Mouse (Mus musculus): ENCODE results near the gene Ctrc. TPM values are rescaled to one million over a fixed set of nuclear protein-coding genes. Genes with fewer than 3 reads are reported as not detected.

Gene Ctrc
- polyA plus RNA-seq, 1 experiment from 2014 or later, result not detected

DNA sequence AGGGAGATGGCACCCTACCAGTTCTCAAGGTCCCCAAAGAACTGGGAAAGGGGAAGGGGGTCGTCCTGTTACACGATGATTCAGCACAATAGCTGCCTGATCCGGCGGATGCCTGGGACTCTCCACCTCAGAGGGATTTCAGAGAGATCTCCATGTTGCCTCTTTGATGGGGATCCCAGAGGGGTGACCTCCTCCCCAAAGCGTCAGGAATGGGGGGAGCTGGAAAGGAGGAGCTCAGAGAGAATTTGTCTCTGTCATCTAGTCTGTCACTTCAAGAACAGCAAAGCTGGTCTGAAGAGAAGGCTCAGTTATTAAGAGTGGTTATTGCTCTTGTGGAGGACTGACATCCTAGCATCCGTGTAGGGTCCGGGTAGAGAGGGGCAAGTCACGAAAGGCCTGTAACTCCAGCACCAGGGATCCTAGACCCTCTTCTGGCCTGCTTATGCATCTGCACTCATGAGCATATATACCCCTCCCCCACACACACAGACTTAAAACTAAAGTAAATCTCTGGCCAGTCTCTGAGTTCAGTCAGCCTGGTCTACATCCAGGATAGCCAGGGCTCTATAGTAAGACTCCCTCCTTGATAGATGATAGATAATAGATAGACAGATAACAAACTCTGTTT, 29.4 kb upstream of the Ctrc start:
- WGBS, result 12% methylated on average over 8 of the region's 8 CpGs
- H3K27ac ChIP-seq, result no peak overlapping the region
- peaks cover 55% of the 10 kb centered on the region for H3K4me1 ChIP-seq (replicated peaks)
- H3K4me3 ChIP-seq, result peak overlapping the region; percentile 89
- H3K9ac ChIP-seq, result 0 out of 2 replicates have a peak overlapping the region, but pooled peaks have one; percentile 93
- H3K9me3 ChIP-seq (replicated peaks), result no peaks in the 10 kb centered on the region
- ATAC-seq (replicated peaks; ENCODE audit: insufficient number of reproducible peaks, insufficient read depth, low FRiP score, low read depth), result no peak
- no peaks in the 10 kb centered on the region for H3K27me3 ChIP-seq
- no peaks in the 10 kb centered on the region for H3K36me3 ChIP-seq
- H3K4me2 ChIP-seq, result peak overlapping the region; percentile 98

DNA sequence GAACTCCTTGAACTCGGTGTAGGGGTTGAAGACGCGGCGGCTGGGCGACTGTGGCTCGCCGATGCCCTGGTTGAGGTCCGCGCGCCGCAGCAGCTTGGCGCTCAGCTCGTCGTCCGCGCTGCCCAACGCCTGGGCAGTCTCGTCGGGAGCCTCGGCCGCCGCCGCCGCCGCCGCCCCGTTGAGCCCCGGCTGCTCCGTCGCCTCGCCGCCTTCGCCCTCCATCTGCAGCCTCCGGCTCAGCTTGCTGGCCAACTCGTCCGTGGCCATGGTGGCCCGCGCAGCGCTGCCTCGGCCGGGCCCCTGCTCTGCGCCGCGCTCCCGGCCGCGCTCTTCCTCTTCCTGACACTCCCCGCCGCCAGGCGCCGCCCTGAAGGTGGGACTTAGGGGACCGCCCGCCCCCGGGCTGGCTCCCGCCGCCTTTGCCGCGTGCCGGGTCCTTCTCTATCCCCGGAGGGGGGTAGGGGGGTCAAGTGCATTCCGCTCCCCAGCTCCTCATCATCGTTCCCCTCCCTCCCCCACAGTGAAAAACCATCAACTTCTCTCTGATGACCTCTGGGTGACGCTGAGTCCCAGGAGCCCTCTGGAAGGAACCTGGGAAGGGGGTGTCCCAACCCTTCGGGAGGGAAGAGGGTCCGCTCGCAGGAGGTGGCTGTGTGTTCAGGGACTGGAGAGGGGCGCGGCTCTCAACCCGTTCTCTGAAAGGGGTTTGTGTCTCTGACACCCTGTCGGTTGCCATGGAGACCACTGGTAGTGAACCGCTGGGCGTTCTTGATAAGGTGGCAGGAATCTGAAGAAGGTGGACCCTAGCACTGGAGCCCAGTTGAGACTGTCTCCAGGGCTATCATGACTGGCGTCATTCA, 28.7 kb upstream of the Ctrc start, which contains the start of gene Efhd2:
Efhd2 (minus strand) TSS at position 320 of the 860 bp plus-strand sequence.
- Histone ChIP-seq H3K4me1 (replicated peaks) (peaks cover 62% of the 10 kb centered on the region), H3K4me3 (peak within 1 kb of the TSS; percentile 89), H3K27me3 (no peaks in the 10 kb centered on the region), H3K36me3 (no peaks in the 10 kb centered on the region), H3K9ac (peak within 1 kb of the TSS; percentile 93), H3K9me3 (replicated peaks) (no peaks in the 10 kb centered on the region), H3K4me2 (peak within 1 kb of the TSS; percentile 98), H3K27ac (peak within 1 kb of the TSS; percentile 71)
- WGBS, result 1% methylated on average over 73 of the region's 73 CpGs
- ATAC-seq (replicated peaks; ENCODE audit: insufficient number of reproducible peaks, insufficient read depth, low FRiP score, low read depth), result peak; percentile 86

DNA sequence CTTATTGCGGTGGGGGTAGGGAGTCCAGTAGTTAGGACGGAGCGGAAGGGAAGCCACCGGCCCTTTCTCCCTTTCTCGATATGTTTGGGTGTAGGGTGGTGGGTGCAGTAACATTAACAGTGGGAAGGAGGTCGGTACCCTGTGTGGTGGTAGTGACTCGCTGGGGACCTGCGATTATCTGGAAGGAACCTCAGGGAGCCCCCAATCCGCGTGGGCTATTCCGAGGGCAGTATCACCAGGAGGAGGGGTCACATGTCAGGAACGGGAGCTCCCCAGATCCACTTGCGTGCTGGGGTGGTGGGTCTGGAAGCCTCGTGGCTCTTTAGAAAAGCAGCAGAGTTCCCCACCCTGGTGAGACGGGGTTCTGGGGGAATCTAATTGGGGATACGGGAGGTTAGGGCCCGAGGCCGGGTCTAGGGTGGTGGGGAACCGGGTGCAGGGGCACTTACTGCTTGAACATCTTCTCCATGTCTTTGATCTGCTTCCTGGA, 28.0 kb upstream of the Ctrc start:
- Histone ChIP-seq H3K9me3 (replicated peaks) (no peaks in the 10 kb centered on the region), H3K4me2 (peak overlapping the region; percentile 98), H3K27me3 (no peaks in the 10 kb centered on the region), H3K4me1 (replicated peaks) (peaks cover 63% of the 10 kb centered on the region), H3K36me3 (no peaks in the 10 kb centered on the region), H3K4me3 (peak overlapping the region; percentile 89), H3K9ac (peak overlapping the region; percentile 93), H3K27ac (peak overlapping the region; percentile 71)
- under 1% methylated on average over 19 of the region's 19 CpGs for WGBS
- 0 out of 2 replicates have a peak, but pooled peaks have one; percentile 4 for ATAC-seq (replicated peaks; ENCODE audit: insufficient number of reproducible peaks, insufficient read depth, low FRiP score, low read depth)

- Histone ChIP-seq H3K9me3 (replicated peaks) (no peaks in the 10 kb centered on the region), H3K27ac (no peak overlapping the region), H3K4me3 (peak overlapping the region; percentile 89), H3K36me3 (no peaks in the 10 kb centered on the region), H3K4me2 (peak overlapping the region; percentile 98), H3K4me1 (replicated peaks) (peaks cover 65% of the 10 kb centered on the region), H3K27me3 (no peaks in the 10 kb centered on the region), H3K9ac (peak overlapping the region; percentile 93; the same call in 1 of the 2 replicates)
- 54% methylated on average over 9 of the region's 9 CpGs for WGBS
- ATAC-seq (replicated peaks; ENCODE audit: insufficient number of reproducible peaks, insufficient read depth, low FRiP score, low read depth), result no peak
Measured at GRCm38 (mm10) chr4:141872977-141873376, 26.8 kb upstream of the Ctrc start.

DNA sequence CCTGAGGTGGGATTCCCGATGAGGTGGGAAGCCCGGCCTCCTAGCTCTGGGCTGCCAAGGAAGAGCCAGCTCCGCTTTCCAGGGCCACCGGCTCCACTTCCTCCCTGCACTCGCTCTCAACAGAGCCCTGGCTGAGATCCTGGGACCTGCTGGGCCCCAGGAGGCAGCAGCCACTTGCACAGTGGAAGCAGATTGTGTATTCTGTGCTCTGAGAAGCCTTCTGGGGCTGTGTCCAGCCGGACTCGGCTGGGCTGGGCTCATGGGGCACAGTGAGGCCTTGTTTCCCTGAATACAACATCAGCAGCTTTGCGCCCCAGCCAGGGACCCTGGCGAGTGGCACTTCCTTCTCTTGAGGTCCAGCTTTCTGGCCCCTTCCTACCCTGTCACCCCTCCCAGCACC, 25.8 kb upstream of the Ctrc start:
- 39% methylated on average over 9 of the region's 9 CpGs for WGBS
- H3K27me3 ChIP-seq, result no peaks in the 10 kb centered on the region
- H3K9ac ChIP-seq, result peak overlapping the region; percentile 93
- no peaks in the 10 kb centered on the region for H3K36me3 ChIP-seq
- H3K9me3 ChIP-seq (replicated peaks), result no peaks in the 10 kb centered on the region
- H3K4me1 ChIP-seq (replicated peaks), result peaks cover 76% of the 10 kb centered on the region
- peak overlapping the region; percentile 98 for H3K4me2 ChIP-seq
- H3K27ac ChIP-seq, result peak overlapping the region; percentile 68
- no peak for ATAC-seq (replicated peaks; ENCODE audit: insufficient number of reproducible peaks, insufficient read depth, low FRiP score, low read depth)
- peak overlapping the region; percentile 89 for H3K4me3 ChIP-seq

GRCm38 (mm10) chr4:141871333-141871725, 25.2 kb upstream of the Ctrc start:
- Histone ChIP-seq H3K36me3 (no peaks in the 10 kb centered on the region), H3K27me3 (no peaks in the 10 kb centered on the region), H3K9me3 (replicated peaks) (no peaks in the 10 kb centered on the region), H3K27ac (no peak overlapping the region), H3K4me2 (peak overlapping the region; percentile 98), H3K4me1 (replicated peaks) (peaks cover 82% of the 10 kb centered on the region), H3K4me3 (no peak overlapping the region), H3K9ac (no peak overlapping the region)
- ATAC-seq (replicated peaks; ENCODE audit: insufficient number of reproducible peaks, insufficient read depth, low FRiP score, low read depth), result no peak
- WGBS, result 89% methylated on average over 3 of the region's 3 CpGs

DNA sequence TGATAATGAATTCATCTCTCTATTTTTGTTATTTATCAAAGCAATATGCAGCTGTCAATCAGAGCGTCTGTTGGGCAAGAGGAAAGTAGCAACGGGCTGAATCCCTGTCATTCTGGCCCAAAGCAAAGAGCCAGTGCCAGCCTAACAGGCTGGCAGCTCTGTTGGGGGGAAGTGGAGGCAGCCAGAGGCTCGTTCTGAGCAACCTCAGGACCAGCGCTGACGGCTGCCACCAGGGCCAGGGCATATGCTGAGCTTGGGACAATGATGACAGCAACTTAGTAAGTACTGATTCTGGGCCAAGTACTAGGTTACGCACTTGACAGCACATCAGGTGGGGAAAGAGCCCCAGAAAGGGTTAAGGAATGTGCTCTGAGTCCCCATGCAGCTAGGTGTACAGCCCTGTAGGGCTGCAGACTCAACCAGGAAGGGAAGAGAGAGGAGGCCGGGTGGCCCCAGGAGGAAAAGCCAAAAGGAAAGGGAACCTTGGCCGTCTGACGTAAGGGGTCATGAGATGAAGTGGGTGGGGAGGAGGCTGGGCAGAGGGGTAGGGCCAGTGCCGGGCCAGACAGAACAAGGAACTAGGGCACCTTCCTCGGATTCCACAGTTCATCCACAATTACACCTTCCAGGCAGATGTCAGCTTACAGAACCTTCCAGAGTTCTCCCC, 24.6 kb upstream of the Ctrc start:
- Histone ChIP-seq H3K36me3 (no peaks in the 10 kb centered on the region), H3K4me1 (replicated peaks) (peaks cover 85% of the 10 kb centered on the region), H3K4me3 (no peak overlapping the region), H3K4me2 (no peak overlapping the region), H3K9me3 (replicated peaks) (no peaks in the 10 kb centered on the region), H3K27me3 (no peaks in the 10 kb centered on the region), H3K27ac (no peak overlapping the region), H3K9ac (no peak overlapping the region)
- 67% methylated on average over 11 of the region's 11 CpGs for WGBS
- ATAC-seq (replicated peaks; ENCODE audit: insufficient number of reproducible peaks, insufficient read depth, low FRiP score, low read depth), result no peak

- Histone ChIP-seq H3K36me3 (no peaks in the 10 kb centered on the region), H3K27me3 (no peaks in the 10 kb centered on the region), H3K9me3 (replicated peaks) (no peaks in the 10 kb centered on the region), H3K4me1 (replicated peaks) (peaks cover 83% of the 10 kb centered on the region), H3K4me2 (no peak overlapping the region), H3K27ac (peak overlapping the region; percentile 39; the same call in 1 of the 2 replicates), H3K9ac (no peak overlapping the region), H3K4me3 (no peak overlapping the region)
- 57% methylated on average over 5 of the region's 5 CpGs for WGBS
- ATAC-seq (replicated peaks; ENCODE audit: insufficient number of reproducible peaks, insufficient read depth, low FRiP score, low read depth), result no peak
Measured at GRCm38 (mm10) chr4:141869436-141870215, 23.5 kb upstream of the Ctrc start.

- Histone ChIP-seq H3K27ac (peak overlapping the region; percentile 89), H3K4me1 (replicated peaks) (peaks cover 90% of the 10 kb centered on the region), H3K4me2 (no peak overlapping the region), H3K4me3 (no peak overlapping the region), H3K36me3 (no peaks in the 10 kb centered on the region), H3K9me3 (replicated peaks) (no peaks in the 10 kb centered on the region), H3K27me3 (no peaks in the 10 kb centered on the region), H3K9ac (no peak overlapping the region; the same call in 1 of the 2 replicates)
- whole genome bisulfite sequencing, result 72% methylated on average over 10 of the region's 10 CpGs
- no peak for ATAC-seq (replicated peaks; ENCODE audit: insufficient number of reproducible peaks, insufficient read depth, low FRiP score, low read depth)
Measured at GRCm38 (mm10) chr4:141868051-141868450, 21.9 kb upstream of the Ctrc start.

DNA sequence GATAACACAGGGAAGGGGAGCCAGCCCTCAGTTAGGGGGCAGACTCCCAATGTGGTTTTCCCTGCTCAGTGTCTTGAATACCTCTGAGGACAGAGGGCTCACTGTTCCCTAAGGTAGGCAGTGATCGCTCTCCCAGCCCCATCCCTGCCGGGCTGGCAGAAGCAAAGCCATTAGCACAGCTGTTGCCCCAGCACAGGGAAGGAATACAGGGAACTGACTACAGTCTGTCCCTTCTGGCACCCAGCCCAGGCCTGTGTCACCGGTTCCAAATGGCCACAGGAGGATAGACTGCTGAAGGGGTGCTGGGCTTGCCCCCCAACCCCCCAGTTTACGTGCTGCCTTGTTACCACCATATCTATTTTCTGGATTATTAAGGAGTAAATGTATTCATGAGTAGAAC, 21.3 kb upstream of the Ctrc start:
- Histone ChIP-seq H3K9ac (peak overlapping the region; percentile 21; the same call in 1 of the 2 replicates), H3K27me3 (no peaks in the 10 kb centered on the region), H3K4me1 (replicated peaks) (peaks cover 88% of the 10 kb centered on the region), H3K27ac (peak overlapping the region; percentile 89), H3K4me2 (peak overlapping the region; percentile 48), H3K9me3 (replicated peaks) (no peaks in the 10 kb centered on the region), H3K36me3 (no peaks in the 10 kb centered on the region), H3K4me3 (peak overlapping the region; percentile 0; the same call in 1 of the 2 replicates)
- 11% methylated on average over 4 of the region's 4 CpGs for WGBS
- ATAC-seq (replicated peaks; ENCODE audit: insufficient number of reproducible peaks, insufficient read depth, low FRiP score, low read depth), result peak; percentile 40
